Mouse (Mus musculus) spleen, adult 2 months (tissue): ENCODE results near the gene Sgo2a.

ENCODE experiments used
- CTCF ChIP-seq: fragments of 200-500 bp; IDR thresholded peaks from 2 replicates; pipeline ENCODE4 v1.5.1; 2011; ENCODE audit warnings: mild to moderate bottlenecking, inconsistent platforms; ENCODE audit not compliant: insufficient read depth, insufficient read length, insufficient replicate concordance; ENCODE audit errors: extremely low read depth
- POLR2A ChIP-seq: fragments of 200-500 bp; IDR thresholded peaks from 2 replicates; pipeline ENCODE4 v1.6.1; 2011; ENCODE audit warnings: low read depth, low read length, inconsistent platforms

DNA sequence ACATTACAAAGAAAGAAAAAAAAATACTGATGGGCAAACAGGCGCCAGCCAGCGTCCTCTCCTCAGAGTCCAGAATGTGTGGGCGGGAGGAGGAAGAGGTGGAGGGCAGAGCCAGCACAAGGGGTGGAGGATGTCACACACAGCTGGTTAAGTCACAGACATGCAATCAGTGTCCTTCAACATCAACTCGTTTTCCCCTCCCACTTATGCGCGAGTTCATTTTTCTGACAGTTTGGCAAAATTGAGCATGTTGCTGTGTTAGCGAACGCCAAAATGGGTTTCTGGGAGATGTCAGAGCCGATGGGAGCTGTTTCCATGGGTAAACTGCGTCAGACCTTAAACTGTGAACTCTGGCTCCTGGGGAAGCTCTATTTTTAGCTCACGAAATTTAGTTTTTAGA is 61.2 kb downstream of the Sgo2a start:
- TF ChIP-seq CTCF (no peak), POLR2A (no peak)
